Mouse (Mus musculus) telencephalon, adult 2 months (tissue): ENCODE measurements at regions not wholly inside any gene's neighbourhood (a gene's known extent, or its start where the extent isn't known, plus 50 kb on each side); places are given as distances from the start of the nearest gene placed in this dataset.

ENCODE experiments used
- DNase-seq: peaks from one replicate; pipeline ENCODE4 v3.0.0-alpha.2; 2011; ENCODE audit warnings: low read depth, low spot score

GRCm38 (mm10) chr12:62207211-62207610 lies 684.3 kb downstream of the Lrfn5 start:
- peak; percentile 27 for DNase-seq

- DNase-seq, result no peak
Measured at GRCm38 (mm10) chr12:62232864-62233263, 709.9 kb downstream of the Lrfn5 start.
